Mouse (Mus musculus): ENCODE measurements at regions not wholly inside any gene's neighbourhood (a gene's known extent, or its start where the extent isn't known, plus 50 kb on each side); places are given as distances from the start of the nearest gene placed in this dataset.
"Not testable (repeated sequence)": the region's sequence is repeated elsewhere in the genome, so short reads cannot be mapped to it uniquely, and the experiment has no call there.

DNA sequence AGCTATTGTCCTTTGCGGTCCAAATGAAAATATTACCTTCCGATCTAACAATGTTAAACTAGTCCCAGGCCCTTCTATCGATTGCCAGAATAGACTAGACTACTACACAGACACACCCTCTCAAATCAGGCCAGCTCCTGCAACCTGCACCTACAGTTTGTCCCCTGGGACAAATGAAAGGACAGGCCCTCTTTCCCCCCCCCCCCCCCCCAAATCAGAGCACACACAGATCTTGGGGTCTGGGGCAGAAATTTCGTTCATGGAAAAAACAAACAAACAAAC lies 77.8 kb downstream of the BC107364 start:
- not testable (repeated sequence) for H3K36me3 ChIP-seq (ENCODE audit: control insufficient read depth, insufficient read depth, low read length); ATAC-seq
- no CpG with 5 or more reads among the region's 4 CpGs for WGBS

DNA sequence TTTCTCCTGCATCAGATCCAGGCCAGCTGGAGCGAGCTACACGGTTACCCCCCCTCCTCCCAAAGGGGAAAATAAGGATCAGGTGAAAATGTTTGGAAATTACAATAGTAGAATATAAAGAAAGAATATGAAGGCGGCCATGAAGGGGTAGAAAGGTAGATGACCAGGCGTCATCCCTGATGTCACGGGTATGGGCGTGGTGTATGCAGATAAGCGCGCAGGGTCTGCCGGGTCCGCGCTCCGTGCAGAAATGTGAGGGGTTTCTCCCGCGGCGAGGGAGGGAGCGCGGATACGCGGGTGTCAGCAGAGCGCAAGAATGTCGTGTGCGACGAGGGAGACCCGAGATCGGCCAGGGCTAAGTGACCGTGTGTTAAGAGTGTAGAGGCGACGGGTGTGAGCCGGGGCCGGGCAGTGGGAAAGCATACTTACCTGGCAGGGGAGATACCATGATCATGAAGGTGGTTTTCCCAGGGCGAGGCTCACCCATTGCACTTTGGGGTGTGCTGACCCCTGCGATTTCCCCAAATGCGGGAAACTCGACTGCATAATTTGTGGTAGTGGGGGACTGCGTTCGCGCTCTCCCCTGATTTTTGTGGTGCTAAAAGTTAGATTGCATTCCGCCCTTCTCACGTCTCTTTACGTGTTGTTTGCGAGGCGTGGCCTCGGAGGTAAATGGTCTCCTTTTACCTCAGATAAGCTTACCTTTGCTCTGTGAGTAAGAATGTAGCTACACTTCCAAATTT lies 78.3 kb downstream of the BC107364 start:
- H3K9ac ChIP-seq (ENCODE audit: low read depth, low read length); H3K36me3 ChIP-seq (ENCODE audit: control insufficient read depth, insufficient read depth, low read length); H3K4me3 ChIP-seq (ENCODE audit: low read length); H3K27ac ChIP-seq (ENCODE audit: low read depth, low read length); H3K9me3 ChIP-seq (ENCODE audit: control insufficient read depth, low read length); H3K4me1 ChIP-seq (ENCODE audit: control insufficient read depth, insufficient read depth, low read depth, low read length); H3K27me3 ChIP-seq (replicated peaks; ENCODE audit: control insufficient read depth, insufficient read depth, low read length); H3K4me2 ChIP-seq (ENCODE audit: low read length): not testable (repeated sequence)
- 0 out of 2 replicates have a peak, but pooled peaks have one; percentile 48 for ATAC-seq
- WGBS, result 18% methylated on average over 2 of the region's 43 CpGs

More for the DNA sequence above, 77.8 kb downstream of the BC107364 start:
- H3K4me1 ChIP-seq (ENCODE audit: control insufficient read depth, insufficient read depth, low read depth, low read length); H3K4me2 ChIP-seq (ENCODE audit: low read length); H3K9ac ChIP-seq (ENCODE audit: low read depth, low read length); H3K27me3 ChIP-seq (replicated peaks; ENCODE audit: control insufficient read depth, insufficient read depth, low read length); H3K9me3 ChIP-seq (ENCODE audit: control insufficient read depth, low read length); H3K27ac ChIP-seq (ENCODE audit: low read depth, low read length); H3K4me3 ChIP-seq (ENCODE audit: low read length): not testable (repeated sequence)

DNA sequence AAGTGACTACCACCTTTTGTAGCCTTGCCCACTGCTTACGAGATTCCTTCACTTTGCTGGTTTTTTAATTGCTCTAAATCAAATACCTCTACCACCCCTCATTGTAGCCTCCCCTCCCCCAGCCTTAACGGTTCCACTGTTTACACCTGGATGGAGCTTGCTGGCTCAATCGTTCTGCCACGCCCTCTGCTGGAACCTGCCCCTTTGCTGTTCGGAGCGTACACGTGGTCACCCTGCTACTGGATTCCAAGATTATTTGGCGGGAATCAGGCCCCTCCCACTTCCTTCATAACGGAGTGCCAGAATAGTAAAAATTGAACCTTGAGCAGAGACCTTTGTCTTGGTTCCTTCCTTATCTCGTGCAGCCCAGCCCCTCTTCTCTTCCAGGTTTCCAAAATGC lies 68.8 kb upstream of the Fcgr1 start:
- peaks cover 14% of the 10 kb centered on the region for H3K27me3 ChIP-seq (replicated peaks; ENCODE audit: control insufficient read depth, insufficient read depth, low read length)
- H3K4me3 ChIP-seq (ENCODE audit: low read length); H3K9me3 ChIP-seq (ENCODE audit: control insufficient read depth, low read length); H3K4me2 ChIP-seq (ENCODE audit: low read length); H3K9ac ChIP-seq (ENCODE audit: low read depth, low read length); H3K27ac ChIP-seq (ENCODE audit: low read depth, low read length); H3K4me1 ChIP-seq (ENCODE audit: control insufficient read depth, insufficient read depth, low read depth, low read length); H3K36me3 ChIP-seq (ENCODE audit: control insufficient read depth, insufficient read depth, low read length); ATAC-seq: not testable (repeated sequence)
- WGBS, result 49% methylated on average over 10 of the region's 10 CpGs

DNA sequence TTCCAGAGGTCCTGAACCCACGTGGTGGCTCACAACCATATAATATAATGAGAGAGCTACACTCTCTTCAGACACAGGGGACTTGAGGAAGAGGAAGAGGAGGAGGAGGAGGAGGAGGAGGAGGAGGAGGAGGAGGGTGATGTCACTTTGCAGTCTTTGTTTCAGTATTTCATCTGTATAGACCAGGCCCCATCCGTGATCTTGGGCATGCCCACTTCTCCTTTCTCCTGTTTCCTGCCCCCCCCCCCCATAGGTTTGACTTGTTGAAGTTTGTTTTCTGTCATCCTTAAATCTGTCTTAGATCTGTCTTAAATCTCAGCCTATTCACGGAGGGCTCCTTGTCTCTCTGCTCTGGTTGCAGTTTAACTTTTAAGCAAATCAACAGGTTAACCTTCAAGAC lies 67.0 kb upstream of the Fcgr1 start:
- Histone ChIP-seq H3K4me3 (ENCODE audit: low read length) (no peak overlapping the region), H3K4me1 (ENCODE audit: control insufficient read depth, insufficient read depth, low read depth, low read length) (no peaks in the 10 kb centered on the region), H3K27ac (ENCODE audit: low read depth, low read length) (no peak overlapping the region), H3K9me3 (ENCODE audit: control insufficient read depth, low read length) (no peaks in the 10 kb centered on the region), H3K27me3 (replicated peaks; ENCODE audit: control insufficient read depth, insufficient read depth, low read length) (peaks cover 14% of the 10 kb centered on the region), H3K4me2 (ENCODE audit: low read length) (no peak overlapping the region), H3K9ac (ENCODE audit: low read depth, low read length) (no peak overlapping the region), H3K36me3 (ENCODE audit: control insufficient read depth, insufficient read depth, low read length) (no peaks in the 10 kb centered on the region)
- 64% methylated on average over 3 of the region's 3 CpGs for WGBS
- ATAC-seq, result no peak

DNA sequence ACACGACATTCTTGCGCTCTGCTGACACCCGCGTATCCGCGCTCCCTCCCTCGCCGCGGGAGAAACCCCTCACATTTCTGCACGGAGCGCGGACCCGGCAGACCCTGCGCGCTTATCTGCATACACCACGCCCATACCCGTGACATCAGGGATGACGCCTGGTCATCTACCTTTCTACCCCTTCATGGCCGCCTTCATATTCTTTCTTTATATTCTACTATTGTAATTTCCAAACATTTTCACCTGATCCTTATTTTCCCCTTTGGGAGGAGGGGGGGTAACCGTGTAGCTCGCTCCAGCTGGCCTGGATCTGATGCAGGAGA lies 66.4 kb upstream of the Fcgr1 start:
- not testable (repeated sequence) for H3K4me3 ChIP-seq (ENCODE audit: low read length)

DNA sequence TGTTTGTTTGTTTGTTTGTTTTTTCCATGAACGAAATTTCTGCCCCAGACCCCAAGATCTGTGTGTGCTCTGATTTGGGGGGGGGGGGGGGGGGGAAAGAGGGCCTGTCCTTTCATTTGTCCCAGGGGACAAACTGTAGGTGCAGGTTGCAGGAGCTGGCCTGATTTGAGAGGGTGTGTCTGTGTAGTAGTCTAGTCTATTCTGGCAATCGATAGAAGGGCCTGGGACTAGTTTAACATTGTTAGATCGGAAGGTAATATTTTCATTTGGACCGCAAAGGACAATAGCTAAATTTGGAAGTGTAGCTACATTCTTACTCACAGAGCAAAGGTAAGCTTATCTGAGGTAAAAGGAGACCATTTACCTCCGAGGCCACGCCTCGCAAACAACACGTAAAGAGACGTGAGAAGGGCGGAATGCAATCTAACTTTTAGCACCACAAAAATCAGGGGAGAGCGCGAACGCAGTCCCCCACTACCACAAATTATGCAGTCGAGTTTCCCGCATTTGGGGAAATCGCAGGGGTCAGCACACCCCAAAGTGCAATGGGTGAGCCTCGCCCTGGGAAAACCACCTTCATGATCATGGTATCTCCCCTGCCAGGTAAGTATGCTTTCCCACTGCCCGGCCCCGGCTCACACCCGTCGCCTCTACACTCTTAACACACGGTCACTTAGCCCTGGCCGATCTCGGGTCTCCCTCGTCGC lies 65.9 kb upstream of the Fcgr1 start:
- not testable (repeated sequence) for ATAC-seq
- H3K27me3 ChIP-seq (replicated peaks; ENCODE audit: control insufficient read depth, insufficient read depth, low read length), result peaks cover 14% of the 10 kb centered on the region
- WGBS, result no CpG with 5 or more reads among the region's 26 CpGs

More for the DNA sequence above, 66.4 kb upstream of the Fcgr1 start:
- not testable (repeated sequence) for H3K36me3 ChIP-seq (ENCODE audit: control insufficient read depth, insufficient read depth, low read length); H3K9me3 ChIP-seq (ENCODE audit: control insufficient read depth, low read length); H3K9ac ChIP-seq (ENCODE audit: low read depth, low read length); H3K4me1 ChIP-seq (ENCODE audit: control insufficient read depth, insufficient read depth, low read depth, low read length); H3K4me2 ChIP-seq (ENCODE audit: low read length); H3K27ac ChIP-seq (ENCODE audit: low read depth, low read length); ATAC-seq
- WGBS, result 0% methylated on average over 1 of the region's 21 CpGs
- peaks cover 14% of the 10 kb centered on the region for H3K27me3 ChIP-seq (replicated peaks; ENCODE audit: control insufficient read depth, insufficient read depth, low read length)

DNA sequence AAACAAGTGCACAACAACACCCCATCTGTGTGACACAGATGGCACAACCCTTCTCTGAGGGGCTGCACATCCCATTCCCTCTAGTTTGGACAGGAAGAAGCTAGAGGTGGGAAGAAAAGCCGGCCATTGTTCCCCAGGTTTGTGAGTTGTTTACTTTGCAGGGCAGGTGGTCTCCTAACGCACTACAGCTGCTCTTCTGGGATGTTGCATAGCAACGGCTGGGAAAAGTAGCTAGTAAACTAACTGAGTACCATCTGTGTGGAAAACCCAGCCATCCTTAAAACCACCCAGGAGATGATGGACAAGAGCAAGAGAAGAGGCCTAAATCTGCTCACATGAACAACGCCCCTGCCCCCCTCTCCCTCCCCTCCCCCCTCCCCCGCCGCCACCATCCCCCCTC lies 57.9 kb upstream of the Fcgr1 start:
- H3K27me3 ChIP-seq (replicated peaks; ENCODE audit: control insufficient read depth, insufficient read depth, low read length); H3K4me3 ChIP-seq (ENCODE audit: low read length); H3K27ac ChIP-seq (ENCODE audit: low read depth, low read length); H3K4me1 ChIP-seq (ENCODE audit: control insufficient read depth, insufficient read depth, low read depth, low read length); H3K9ac ChIP-seq (ENCODE audit: low read depth, low read length); H3K36me3 ChIP-seq (ENCODE audit: control insufficient read depth, insufficient read depth, low read length); ATAC-seq; H3K4me2 ChIP-seq (ENCODE audit: low read length); H3K9me3 ChIP-seq (ENCODE audit: control insufficient read depth, low read length): not testable (repeated sequence)
- WGBS, result no CpG with 5 or more reads among the region's 6 CpGs

More for the DNA sequence above, 65.9 kb upstream of the Fcgr1 start:
- H3K4me1 ChIP-seq (ENCODE audit: control insufficient read depth, insufficient read depth, low read depth, low read length); H3K27ac ChIP-seq (ENCODE audit: low read depth, low read length); H3K9me3 ChIP-seq (ENCODE audit: control insufficient read depth, low read length); H3K9ac ChIP-seq (ENCODE audit: low read depth, low read length); H3K4me2 ChIP-seq (ENCODE audit: low read length); H3K4me3 ChIP-seq (ENCODE audit: low read length); H3K36me3 ChIP-seq (ENCODE audit: control insufficient read depth, insufficient read depth, low read length): not testable (repeated sequence)

DNA sequence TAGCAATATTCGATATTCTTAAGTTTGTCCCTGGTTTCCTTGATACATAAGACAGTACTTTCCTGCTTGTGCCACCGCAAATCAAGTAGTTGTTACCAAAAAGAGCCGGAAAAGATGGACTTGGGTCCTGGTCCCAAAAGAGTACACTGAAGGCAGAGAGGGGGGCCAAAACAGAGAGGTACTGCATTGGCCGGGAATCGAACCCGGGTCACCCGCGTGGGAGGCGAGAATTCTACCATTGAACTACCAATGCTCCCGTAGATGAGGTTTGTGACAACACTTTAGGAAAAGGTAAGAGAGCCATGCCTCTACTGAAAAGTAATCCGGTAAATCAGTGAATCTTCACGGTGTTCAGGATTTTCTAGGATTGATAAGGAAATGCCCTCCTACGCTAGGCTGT lies 57.2 kb upstream of the Fcgr1 start:
- not testable (repeated sequence) for H3K4me1 ChIP-seq (ENCODE audit: control insufficient read depth, insufficient read depth, low read depth, low read length); H3K27ac ChIP-seq (ENCODE audit: low read depth, low read length); H3K4me3 ChIP-seq (ENCODE audit: low read length); H3K36me3 ChIP-seq (ENCODE audit: control insufficient read depth, insufficient read depth, low read length); H3K9ac ChIP-seq (ENCODE audit: low read depth, low read length); H3K27me3 ChIP-seq (replicated peaks; ENCODE audit: control insufficient read depth, insufficient read depth, low read length); H3K9me3 ChIP-seq (ENCODE audit: control insufficient read depth, low read length); H3K4me2 ChIP-seq (ENCODE audit: low read length); ATAC-seq
- no CpG with 5 or more reads among the region's 13 CpGs for WGBS

DNA sequence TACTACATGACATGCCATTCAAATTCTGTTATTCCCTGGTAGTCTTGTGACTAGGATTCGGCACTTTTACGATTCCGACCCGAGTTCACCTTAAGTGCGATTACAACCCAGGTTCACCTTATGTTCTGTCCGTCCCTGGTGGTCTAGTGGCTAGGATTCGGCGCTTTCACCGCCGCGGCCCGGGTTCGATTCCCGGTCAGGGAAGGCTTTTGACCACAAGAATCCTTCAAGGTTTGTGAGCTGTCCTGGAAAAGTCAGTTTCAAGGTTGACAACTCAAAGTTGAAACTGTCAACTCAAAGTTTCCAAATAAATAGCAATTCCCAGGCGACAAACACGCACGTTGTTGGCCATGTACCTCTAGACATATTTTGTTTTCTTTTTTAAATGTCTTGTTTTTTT lies 52.8 kb upstream of the Fcgr1 start:
- not testable (repeated sequence) for H3K36me3 ChIP-seq (ENCODE audit: control insufficient read depth, insufficient read depth, low read length); ATAC-seq; H3K4me2 ChIP-seq (ENCODE audit: low read length); H3K27ac ChIP-seq (ENCODE audit: low read depth, low read length); H3K4me3 ChIP-seq (ENCODE audit: low read length); H3K9ac ChIP-seq (ENCODE audit: low read depth, low read length); H3K4me1 ChIP-seq (ENCODE audit: control insufficient read depth, insufficient read depth, low read depth, low read length); H3K9me3 ChIP-seq (ENCODE audit: control insufficient read depth, low read length)
- H3K27me3 ChIP-seq (replicated peaks; ENCODE audit: control insufficient read depth, insufficient read depth, low read length), result peaks cover 18% of the 10 kb centered on the region
- WGBS, result no CpG with 5 or more reads among the region's 17 CpGs
